Mouse (Mus musculus): ENCODE results near the gene Coro1b. TPM values are rescaled to one million over a fixed set of nuclear protein-coding genes. Genes with fewer than 3 reads are reported as not detected.
"Not testable (repeated sequence)": the region's sequence is repeated elsewhere in the genome, so short reads cannot be mapped to it uniquely, and the experiment has no call there.

Coro1b gene
- total RNA-seq, 2 experiments from 2014 or later, result 9.8 to 14.7 TPM

- intact Hi-C loops (cut with DNase I), result no loop called here
- Histone ChIP-seq H3K4me3 (no peak overlapping the region; the same call in 1 of the 2 replicates), H3K27ac (peak overlapping the region; percentile 80)
- no peak for TF ChIP-seq CTCF (IDR thresholded peaks at IDR 0.05)
- no peak for DNase-seq
Observed at GRCm38 (mm10) chr19:4112063-4112960, 36.1 kb upstream of the Coro1b start.

- peak overlapping the region; percentile 80 for H3K27ac ChIP-seq
- H3K4me3 ChIP-seq, result peak overlapping the region; percentile 43
- TF ChIP-seq CTCF (IDR thresholded peaks at IDR 0.05), result no peak
- peak; percentile 90 for DNase-seq
- intact Hi-C loops (cut with DNase I), result no loop called here
Observed at GRCm38 (mm10) chr19:4113186-4113805, 35.1 kb upstream of the Coro1b start.

- no peak for DNase-seq
- TF ChIP-seq CTCF (IDR thresholded peaks at IDR 0.05), result no peak
- H3K4me3 ChIP-seq, result peak overlapping the region; percentile 43
- H3K27ac ChIP-seq, result peak overlapping the region; percentile 80
- intact Hi-C loops (cut with DNase I), result no loop called here
Observed at GRCm38 (mm10) chr19:4113806-4114230, 34.6 kb upstream of the Coro1b start.

GRCm38 (mm10) chr19:4114551-4114950 lies 33.9 kb upstream of the Coro1b start:
- no peak for DNase-seq
- no peak for TF ChIP-seq CTCF (IDR thresholded peaks at IDR 0.05)
- peak overlapping the region; percentile 80; the same call in 1 of the 2 replicates for H3K27ac ChIP-seq
- no peak overlapping the region for H3K4me3 ChIP-seq
- intact Hi-C loops (cut with DNase I), result no loop called here

- TF ChIP-seq CTCF (IDR thresholded peaks at IDR 0.05), result no peak
- intact Hi-C loops (cut with DNase I), result no loop called here
- no peak overlapping the region for H3K27ac ChIP-seq
- no peak for DNase-seq
- H3K4me3 ChIP-seq, result no peak overlapping the region
Observed at GRCm38 (mm10) chr19:4115144-4115543, 33.3 kb upstream of the Coro1b start.

GRCm38 (mm10) chr19:4115816-4116215 lies 32.6 kb upstream of the Coro1b start:
- no peak for DNase-seq
- Histone ChIP-seq H3K27ac (no peak overlapping the region), H3K4me3 (no peak overlapping the region)
- intact Hi-C loops (cut with DNase I), result no loop called here
- no peak for TF ChIP-seq CTCF (IDR thresholded peaks at IDR 0.05)

GRCm38 (mm10) chr19:4117006-4117405 lies 31.4 kb upstream of the Coro1b start:
- TF ChIP-seq CTCF (IDR thresholded peaks at IDR 0.05), result no peak
- intact Hi-C loops (cut with DNase I), result no loop called here
- no peak for DNase-seq
- Histone ChIP-seq H3K27ac (no peak overlapping the region), H3K4me3 (no peak overlapping the region)

GRCm38 (mm10) chr19:4118350-4118749 lies 30.1 kb upstream of the Coro1b start:
- Histone ChIP-seq H3K27ac (no peak overlapping the region), H3K4me3 (no peak overlapping the region)
- no peak for DNase-seq
- intact Hi-C loops (cut with DNase I), result no loop called here
- no peak for TF ChIP-seq CTCF (IDR thresholded peaks at IDR 0.05)

GRCm38 (mm10) chr19:4119716-4120487 lies 28.5 kb upstream of the Coro1b start:
- no peak for DNase-seq
- peak overlapping the region; percentile 84; the same call in 1 of the 2 replicates for H3K4me3 ChIP-seq
- H3K27ac ChIP-seq, result no peak overlapping the region
- TF ChIP-seq CTCF (IDR thresholded peaks at IDR 0.05), result no peak
- intact Hi-C loops (cut with DNase I), result loop anchor here (2.0 kb wide), 1 partner anchor 21 kb away; the partner anchor contains the start of gene Pitpnm1

- intact Hi-C loops (cut with DNase I), result loop anchor here (2.0 kb wide), 1 partner anchor 22 kb away; the partner anchor contains the start of gene Pitpnm1
- no peak for TF ChIP-seq CTCF (IDR thresholded peaks at IDR 0.05)
- no peak for DNase-seq
- peak overlapping the region; percentile 94; the same call in 1 of the 2 replicates for H3K27ac ChIP-seq
- H3K4me3 ChIP-seq, result peak overlapping the region; percentile 84
Observed at GRCm38 (mm10) chr19:4120496-4120895, 27.9 kb upstream of the Coro1b start.

GRCm38 (mm10) chr19:4121097-4121805 lies 27.2 kb upstream of the Coro1b start:
- peak overlapping the region; percentile 94 for H3K27ac ChIP-seq
- peak overlapping the region; percentile 84 for H3K4me3 ChIP-seq
- peak; percentile 98 for DNase-seq
- no peak for TF ChIP-seq CTCF (IDR thresholded peaks at IDR 0.05)
- intact Hi-C loops (cut with DNase I), result loop anchor here (2.0 kb wide), 1 partner anchor 22 kb away; the partner anchor contains the start of gene Pitpnm1

- Histone ChIP-seq H3K27ac (peak overlapping the region; percentile 94), H3K4me3 (peak overlapping the region; percentile 84)
- intact Hi-C loops (cut with DNase I), result loop anchor here (2.0 kb wide), 1 partner anchor 23 kb away; the partner anchor contains the start of gene Pitpnm1
- not testable (repeated sequence) for DNase-seq
Observed at GRCm38 (mm10) chr19:4121896-4122295, 26.5 kb upstream of the Coro1b start.
